Mouse (Mus musculus) lung, postnatal 4 days (tissue): ENCODE results near the gene Cdpf1.
A peak's percentile ranks its signal among the peaks of the same experiment; 100 is the strongest.

ENCODE experiments used
- DNase-seq, 2 experiments: peaks; one replicate each; pipeline ENCODE4 v3.0.0; 2021

Cdpf1 gene

DNA sequence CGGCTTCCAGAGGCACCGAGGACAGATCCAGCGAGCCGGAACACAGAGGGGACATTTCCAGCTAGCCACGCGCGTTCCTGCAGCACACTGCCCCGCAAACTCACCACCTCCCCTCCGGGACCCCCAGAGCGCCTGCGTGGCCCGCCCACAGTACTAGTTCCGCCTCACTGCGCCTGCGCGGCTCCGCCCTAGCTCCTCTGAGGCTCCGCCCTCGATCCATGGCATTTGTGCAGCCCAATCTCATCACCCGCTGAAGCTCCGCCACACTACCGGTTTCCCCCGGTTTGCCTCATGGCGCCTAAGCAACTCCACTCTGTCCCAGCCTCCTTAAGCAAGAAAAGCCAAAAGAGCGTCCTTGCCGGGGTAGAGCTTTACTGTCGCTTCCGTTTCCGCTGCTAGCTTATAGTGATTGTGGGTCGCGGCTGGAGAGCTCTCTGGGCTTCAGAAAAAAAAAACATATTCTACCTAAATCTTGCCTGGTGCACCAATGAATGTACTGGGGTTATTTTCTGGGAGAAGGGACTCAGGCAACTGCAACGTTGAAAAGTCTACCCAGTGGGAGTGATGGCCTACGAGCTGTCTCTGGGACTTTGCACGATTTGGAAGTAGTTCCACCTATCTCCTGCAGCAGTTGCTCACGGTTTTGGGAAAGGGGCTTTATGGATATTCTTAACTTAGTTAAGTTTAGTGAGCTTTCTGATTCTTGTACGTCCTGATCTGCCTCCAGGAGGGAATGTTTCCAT, at the start of gene Cdpf1:
Cdpf1 (minus strand) TSS at position 163 of the 743 bp plus-strand sequence.
- peak; percentile 98 to 100 for DNase-seq

- peak; percentile 95 to 96 for DNase-seq
These were observed 48.1 kb upstream of the Cdpf1 start, which contains the start of gene Gtse1 for GRCm38 (mm10) chr15:85859490-85860031. Gene Gtse1 (plus strand): TSS chr15:85859745.

DNA sequence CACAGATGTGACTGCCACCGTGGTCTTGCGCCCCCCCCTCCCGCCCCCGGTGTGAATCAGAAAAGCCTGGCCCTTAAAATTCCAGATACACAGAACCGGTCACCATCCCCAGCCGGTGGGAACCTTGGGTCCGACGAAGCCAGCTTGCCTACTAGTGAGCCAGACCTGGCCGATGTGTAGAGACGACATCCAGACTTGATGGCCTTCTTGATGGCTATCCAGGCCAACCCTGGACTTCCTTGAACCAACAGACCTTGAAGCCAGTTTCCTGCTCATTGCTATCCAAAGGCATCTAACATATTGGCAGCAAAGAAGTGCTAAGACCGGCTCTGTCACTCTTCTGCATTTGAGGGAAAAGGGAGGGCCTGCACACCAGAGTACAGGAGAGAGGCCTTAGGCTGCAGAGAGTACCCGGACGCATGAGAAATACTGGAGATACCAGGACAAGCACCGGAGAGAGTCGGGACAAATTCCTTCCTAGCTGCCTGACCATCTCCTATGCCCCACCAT, 47.5 kb upstream of the Cdpf1 start:
- DNase-seq, result no peak

- no peak for DNase-seq
These were observed 40.3 kb upstream of the Cdpf1 start for GRCm38 (mm10) chr15:85851656-85852392.

- DNase-seq, result no peak
These were observed 33.6 kb upstream of the Cdpf1 start for GRCm38 (mm10) chr15:85845071-85845470.

- no peak for DNase-seq
These were observed 30.4 kb upstream of the Cdpf1 start for GRCm38 (mm10) chr15:85841796-85842360.

DNA sequence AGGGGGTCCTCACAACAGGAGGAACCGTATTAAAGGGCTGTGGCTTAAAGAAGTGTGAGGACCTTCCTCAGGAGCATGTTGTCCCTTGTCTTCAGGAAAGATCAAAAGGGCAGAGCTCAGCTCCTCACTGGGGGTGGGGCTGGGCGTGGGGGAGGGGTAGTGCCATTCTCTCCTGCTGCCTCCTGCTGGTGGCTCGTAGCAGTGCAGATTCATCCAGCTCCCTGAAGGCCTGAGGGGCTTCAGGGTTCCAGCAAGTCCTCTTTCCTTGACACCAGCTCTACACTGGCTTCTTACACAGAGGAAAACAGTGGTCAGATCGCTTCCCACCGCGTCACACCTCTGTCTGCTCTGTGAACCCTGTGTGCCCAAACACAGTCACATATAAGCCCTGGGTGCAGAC, 29.5 kb upstream of the Cdpf1 start:
- peak in 1 of 2 experiments; percentile 36 for DNase-seq

- DNase-seq, result no peak
These were observed 25.4 kb upstream of the Cdpf1 start for GRCm38 (mm10) chr15:85836887-85837286.

- DNase-seq, result no peak
These were observed 23.8 kb upstream of the Cdpf1 start for GRCm38 (mm10) chr15:85835335-85835734.

DNA sequence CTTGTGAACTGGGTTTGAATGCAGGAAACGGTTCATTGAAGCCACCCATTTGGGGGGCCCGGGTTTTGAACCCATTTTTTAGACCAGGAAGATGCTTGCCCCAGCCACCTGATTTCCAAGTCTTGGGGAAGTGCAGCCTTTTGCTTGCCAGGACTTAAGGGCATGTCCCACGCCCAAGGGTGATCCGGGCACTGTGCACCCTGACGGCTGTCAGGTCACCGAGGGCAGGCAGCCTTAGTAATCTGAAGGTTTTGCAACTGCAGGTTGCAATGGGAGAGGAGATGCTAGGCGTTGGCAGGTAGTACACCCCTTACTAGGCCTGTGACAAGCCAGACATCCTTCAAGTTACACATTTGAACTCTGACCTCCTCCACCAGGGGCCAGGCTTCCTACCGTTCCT, 21.1 kb upstream of the Cdpf1 start:
- DNase-seq, result no peak

DNA sequence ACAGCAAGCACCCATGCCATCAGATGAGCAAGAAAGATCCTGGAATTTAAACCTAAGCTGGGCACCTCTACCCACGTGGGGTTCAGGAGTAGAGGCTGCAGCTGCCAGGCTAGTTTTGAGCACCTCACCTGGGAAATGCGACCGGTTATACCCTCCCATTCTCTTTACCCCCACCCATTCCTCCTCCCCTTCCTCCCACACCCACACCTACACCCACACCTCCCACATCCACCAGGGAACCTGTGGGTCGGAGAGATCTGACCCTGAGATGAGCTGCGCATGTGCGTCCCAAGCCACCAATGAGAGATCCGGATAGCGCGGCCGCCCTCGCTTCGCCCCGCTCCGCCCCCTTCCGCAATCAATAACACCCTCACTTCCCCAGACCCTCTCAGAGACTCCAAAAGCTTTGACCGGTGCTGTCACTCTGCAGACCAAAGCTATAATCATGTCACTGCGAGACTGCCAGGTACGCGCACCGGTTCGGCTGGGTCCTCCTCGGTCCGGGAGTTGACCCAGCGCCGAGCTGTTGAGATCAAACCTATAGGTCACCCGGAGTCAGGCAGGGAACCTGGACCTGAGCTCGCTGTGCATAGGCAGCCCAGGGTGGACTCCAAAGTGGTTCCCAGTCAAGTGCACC, 20.6 kb upstream of the Cdpf1 start, which contains the start of gene Ttc38:
Ttc38 (plus strand) TSS at position 353 of the 637 bp plus-strand sequence.
- DNase-seq, result peak; percentile 87 to 91

DNA sequence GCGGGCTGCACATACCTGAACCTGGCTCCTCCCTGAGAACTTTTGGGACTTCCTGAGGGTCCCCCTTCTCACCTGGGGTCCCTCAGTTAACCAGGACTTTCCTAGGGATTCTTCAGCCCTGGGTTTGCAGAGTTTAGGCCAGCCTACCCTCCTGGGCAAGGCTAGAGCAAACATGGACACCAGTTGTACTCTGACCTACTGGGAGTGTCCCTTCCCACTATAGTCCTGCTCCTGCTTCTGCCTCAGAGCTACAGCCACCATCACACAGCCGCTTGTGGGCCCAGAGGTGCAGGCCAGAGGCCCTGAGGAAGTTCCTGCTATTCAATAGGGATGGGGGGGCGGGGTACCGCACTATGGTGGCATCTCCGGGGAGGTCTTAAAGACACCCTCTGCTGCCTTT, 18.0 kb upstream of the Cdpf1 start:
- no peak for DNase-seq

- no peak for DNase-seq
These were observed 16.6 kb upstream of the Cdpf1 start for GRCm38 (mm10) chr15:85828071-85828470.

- no peak for DNase-seq
These were observed 15.2 kb upstream of the Cdpf1 start for GRCm38 (mm10) chr15:85826676-85827075.

DNA sequence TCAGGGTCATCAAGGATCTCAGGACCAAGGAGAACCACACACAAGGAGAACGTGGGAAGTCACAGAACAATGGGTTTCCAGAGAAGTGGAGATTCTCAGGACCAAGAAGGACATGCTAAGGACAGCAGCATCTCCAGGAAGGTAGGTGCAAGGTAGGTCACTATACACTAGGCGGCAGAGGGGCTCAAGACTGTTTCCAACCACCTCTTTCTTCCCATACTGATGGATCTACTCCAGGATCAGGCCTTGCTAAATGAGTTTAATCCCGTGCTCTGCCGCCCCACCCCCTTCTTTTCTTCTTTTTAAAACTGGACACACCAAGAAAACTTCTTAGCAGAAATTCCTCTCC, 10.5 kb upstream of the Cdpf1 start:
- peak in 1 of 2 experiments; percentile 8 for DNase-seq

DNA sequence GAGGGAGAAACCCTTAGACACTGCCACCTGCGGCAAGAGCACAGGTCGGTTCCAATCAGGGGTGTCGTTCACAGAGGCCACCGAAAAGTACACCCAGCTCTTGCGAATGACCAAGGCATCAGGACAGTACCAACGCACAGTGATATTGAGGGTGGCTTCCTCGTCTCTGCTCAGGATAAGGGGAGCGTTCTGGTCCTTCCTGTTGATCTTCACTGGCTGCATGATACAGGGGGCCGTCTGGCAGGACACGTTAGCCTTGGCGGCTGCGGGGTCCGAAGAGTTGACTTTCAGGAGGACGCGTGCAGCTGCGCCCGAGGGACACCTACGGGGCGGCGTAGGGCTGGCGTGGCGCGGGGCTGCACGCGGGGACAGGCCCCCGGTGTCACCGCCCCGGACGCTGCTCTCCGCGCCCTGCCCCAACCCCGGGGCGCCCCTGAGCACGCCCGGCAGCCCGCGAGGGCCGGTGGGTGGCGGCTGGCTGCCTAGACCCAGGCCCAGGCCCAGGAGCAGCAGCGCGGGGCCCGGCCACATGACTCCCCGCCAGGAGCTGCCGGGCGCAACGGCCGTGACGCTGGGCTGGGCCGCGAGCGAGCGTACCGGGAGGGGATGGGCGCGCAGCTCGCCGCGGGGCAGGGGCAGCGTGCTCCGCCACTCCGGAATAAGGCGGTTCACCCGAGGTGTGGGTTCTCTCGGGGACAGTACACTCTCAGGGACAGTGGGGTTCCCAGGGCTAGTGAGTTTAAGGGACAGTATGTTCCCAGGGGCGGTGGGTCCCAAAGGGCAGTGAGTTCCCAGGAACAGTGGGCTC, 9.9 kb upstream of the Cdpf1 start, which contains the start of gene Pkdrej:
Pkdrej (minus strand) TSS at position 532 of the 808 bp plus-strand sequence.
- DNase-seq, result peak; percentile 44 to 67

GRCm38 (mm10) chr15:85813428-85813827, 1.9 kb upstream of the Cdpf1 start:
- DNase-seq, result no peak

GRCm38 (mm10) chr15:85810806-85811521, 533 bp downstream of the Cdpf1 start:
- peak; percentile 57 to 60 for DNase-seq

DNA sequence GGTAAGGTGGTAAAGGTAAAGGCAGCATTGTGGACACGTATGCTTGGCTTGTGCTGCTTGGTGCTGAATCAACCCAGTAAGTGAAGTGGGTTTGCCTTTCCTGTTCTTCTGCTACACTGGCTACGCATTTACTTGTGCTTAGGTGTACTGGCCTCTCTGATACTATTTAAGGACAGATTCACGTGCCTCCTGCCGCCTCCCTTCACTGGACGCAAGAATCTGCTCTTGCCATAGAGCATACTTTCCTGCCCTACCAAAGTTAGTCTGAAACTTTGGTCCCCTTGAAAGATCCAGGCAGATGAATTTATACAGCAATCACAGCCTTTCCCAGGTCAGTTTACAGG, 1.1 kb downstream of the Cdpf1 start:
- DNase-seq, result no peak

DNA sequence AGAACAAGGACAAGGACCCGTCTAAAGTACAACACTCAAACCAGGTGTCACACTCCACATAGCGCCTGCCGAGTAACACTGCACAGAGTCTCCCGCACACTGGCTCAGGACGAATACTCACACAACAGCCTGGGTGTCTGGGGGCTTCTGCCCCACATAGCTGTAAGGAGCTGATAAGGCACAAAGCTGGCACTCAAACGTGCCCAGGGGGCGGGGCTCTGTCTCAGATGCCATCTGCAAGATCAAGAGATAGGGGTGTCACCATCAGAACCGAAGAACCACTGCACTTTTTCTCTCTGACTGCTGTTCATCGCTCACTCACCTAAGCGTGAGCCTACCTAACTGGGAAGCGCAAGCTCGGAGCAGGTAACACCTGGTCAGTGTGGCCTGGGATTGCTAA, 2.4 kb downstream of the Cdpf1 start:
- no peak for DNase-seq

DNA sequence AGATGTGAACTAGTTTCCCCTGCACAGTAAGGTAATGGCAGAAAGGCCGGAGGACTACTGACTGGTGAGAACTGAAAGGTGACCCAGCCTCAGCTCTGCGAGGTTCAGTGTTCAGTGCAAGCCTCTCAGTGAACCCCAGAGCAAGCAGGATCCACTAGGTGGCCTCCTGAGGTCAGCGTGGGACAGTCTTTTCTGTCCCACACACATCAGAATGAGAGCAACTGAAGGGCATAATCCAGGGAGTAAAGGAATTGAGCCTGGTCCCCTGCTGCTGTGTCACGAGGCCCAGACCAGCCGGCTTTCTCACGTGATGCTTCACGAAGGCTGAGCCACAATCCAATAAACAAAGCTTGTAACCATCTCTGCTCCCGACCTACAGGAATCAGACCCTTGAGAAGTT, 3.1 kb downstream of the Cdpf1 start:
- no peak for DNase-seq
